Mouse (Mus musculus) retina, postnatal 7 days (tissue): Measurements from ENCODE around the gene Gbx1.
"Not testable (repeated sequence)": the region's sequence is repeated elsewhere in the genome, so short reads cannot be mapped to it uniquely, and the experiment has no call there.

Experiments
- DNase-seq: peaks from one replicate; pipeline ENCODE4 v3.0.0-alpha.2; 2012; ENCODE audit warnings: low read depth, low spot score

The Gbx1 gene

GRCm38 (mm10) chr5:24526889-24527230 lies at the start of gene Gbx1:
Gene Gbx1 (minus strand): TSS chr5:24527202.
- DNase-seq: no peak

- DNase-seq: no peak
Measured at GRCm38 (mm10) chr5:24576801-24577182, 49.8 kb upstream of the Gbx1 start.

- DNase-seq: no peak
Measured at GRCm38 (mm10) chr5:24575948-24576347, 48.9 kb upstream of the Gbx1 start.

GRCm38 (mm10) chr5:24556709-24557108 lies 29.7 kb upstream of the Gbx1 start, which contains the start of gene 4931409K22Rik:
Gene 4931409K22Rik (minus strand): TSS chr5:24556809.
- DNase-seq: no peak

- DNase-seq: not testable (repeated sequence)
Measured at GRCm38 (mm10) chr5:24555335-24555734, 28.3 kb upstream of the Gbx1 start.

GRCm38 (mm10) chr5:24553621-24554244 lies 26.7 kb upstream of the Gbx1 start:
- no peak for DNase-seq

- no peak for DNase-seq
Measured at GRCm38 (mm10) chr5:24551317-24551688, 24.3 kb upstream of the Gbx1 start.

- DNase-seq: no peak
Measured at GRCm38 (mm10) chr5:24550598-24551316, 23.8 kb upstream of the Gbx1 start.

- DNase-seq: no peak
Measured at GRCm38 (mm10) chr5:24542643-24543042, 15.6 kb upstream of the Gbx1 start.

- no peak for DNase-seq
Measured at GRCm38 (mm10) chr5:24541144-24541569, 14.2 kb upstream of the Gbx1 start.

- DNase-seq: no peak
Measured at GRCm38 (mm10) chr5:24540387-24541143, 13.6 kb upstream of the Gbx1 start, which contains the start of gene Asb10. Gene Asb10 (minus strand): TSS chr5:24540978.

GRCm38 (mm10) chr5:24539571-24540296 lies 12.7 kb upstream of the Gbx1 start:
- DNase-seq: no peak

GRCm38 (mm10) chr5:24537618-24538017 lies 10.6 kb upstream of the Gbx1 start:
- no peak for DNase-seq

GRCm38 (mm10) chr5:24536511-24536910 lies 9.5 kb upstream of the Gbx1 start:
- no peak for DNase-seq

- DNase-seq: no peak
Measured at GRCm38 (mm10) chr5:24535731-24536130, 8.7 kb upstream of the Gbx1 start.

- DNase-seq: no peak
Measured at GRCm38 (mm10) chr5:24534292-24534691, 7.3 kb upstream of the Gbx1 start.

- no peak for DNase-seq
Measured at GRCm38 (mm10) chr5:24533391-24533790, 6.4 kb upstream of the Gbx1 start.

- DNase-seq: peak; percentile 86
Measured at GRCm38 (mm10) chr5:24530042-24530689, 3.2 kb upstream of the Gbx1 start.

- DNase-seq: no peak
Measured at GRCm38 (mm10) chr5:24527780-24528179, 778 bp upstream of the Gbx1 start.

GRCm38 (mm10) chr5:24526190-24526888 lies 663 bp downstream of the Gbx1 start:
- no peak for DNase-seq
